Mouse (Mus musculus) spleen, adult 2 months (tissue): ENCODE results near the gene Tmem242.

Source experiments
- CTCF ChIP-seq: fragments of 200-500 bp; IDR thresholded peaks from 2 replicates; pipeline ENCODE4 v1.5.1; 2011; ENCODE audit warnings: mild to moderate bottlenecking, inconsistent platforms; ENCODE audit not compliant: insufficient read depth, insufficient read length, insufficient replicate concordance; ENCODE audit errors: extremely low read depth
- POLR2A ChIP-seq: fragments of 200-500 bp; IDR thresholded peaks from 2 replicates; pipeline ENCODE4 v1.6.1; 2011; ENCODE audit warnings: low read depth, low read length, inconsistent platforms

GRCm38 (mm10) chr17:5371032-5371431 lies 69.0 kb downstream of the Tmem242 start:
- TF ChIP-seq POLR2A (no peak), CTCF (no peak)
